Mouse (Mus musculus): ENCODE data around the gene Ttc25. TPM values are rescaled to one million over a fixed set of nuclear protein-coding genes. Genes with fewer than 3 reads are reported as not detected.
"Not testable (repeated sequence)": the region's sequence is repeated elsewhere in the genome, so short reads cannot be mapped to it uniquely, and the experiment has no call there.

The Ttc25 gene
- total and polyA plus RNA-seq, 2 experiments from 2014 or later = 0.33 to 0.96 TPM

- TF ChIP-seq CTCF (IDR thresholded peaks at IDR 0.05) = no peak
- no peaks in the 10 kb centered on the region for H3K4me1 ChIP-seq (ENCODE audit: insufficient read depth, low read length)
- ATAC-seq (ENCODE audit: low FRiP score) (no peak), DNase-seq (ENCODE audit: low spot score) (peak; percentile 52)
- H3K4me2 ChIP-seq (ENCODE audit: low read depth, low read length, poor library complexity, severe bottlenecking) = no peak overlapping the region
- H3K9ac ChIP-seq (replicated peaks; ENCODE audit: low read length, poor library complexity, severe bottlenecking) = no peak overlapping the region
- no peaks in the 10 kb centered on the region for H3K27me3 ChIP-seq (ENCODE audit: insufficient read depth, low read length)
- no peaks in the 10 kb centered on the region for H3K36me3 ChIP-seq (ENCODE audit: insufficient read depth, low read length)
- H3K9me3 ChIP-seq (ENCODE audit: low read length) = no peaks in the 10 kb centered on the region
- no peak overlapping the region for H3K4me3 ChIP-seq (ENCODE audit: low read depth, low read length)
- WGBS = 81% methylated on average over 5 of the region's 5 CpGs
- peak overlapping the region; percentile 21; the same call in 1 of the 2 replicates for H3K27ac ChIP-seq (ENCODE audit: low read depth, low read length)
Measured at GRCm38 (mm10) chr11:100609355-100609996, 64.1 kb downstream of the Ttc25 start.

GRCm38 (mm10) chr11:100609997-100610680, 64.7 kb downstream of the Ttc25 start:
- no peaks in the 10 kb centered on the region for H3K4me1 ChIP-seq (ENCODE audit: insufficient read depth, low read length)
- H3K9me3 ChIP-seq (ENCODE audit: low read length) = no peaks in the 10 kb centered on the region
- no peak overlapping the region for H3K4me3 ChIP-seq (ENCODE audit: low read depth, low read length)
- no peaks in the 10 kb centered on the region for H3K36me3 ChIP-seq (ENCODE audit: insufficient read depth, low read length)
- TF ChIP-seq CTCF (IDR thresholded peaks at IDR 0.05) = no peak
- H3K27me3 ChIP-seq (ENCODE audit: insufficient read depth, low read length) = no peaks in the 10 kb centered on the region
- WGBS = 80% methylated on average over 9 of the region's 9 CpGs
- DNase-seq (ENCODE audit: low spot score) (no peak), ATAC-seq (ENCODE audit: low FRiP score) (no peak)
- no peak overlapping the region for H3K4me2 ChIP-seq (ENCODE audit: low read depth, low read length, poor library complexity, severe bottlenecking)
- no peak overlapping the region for H3K9ac ChIP-seq (replicated peaks; ENCODE audit: low read length, poor library complexity, severe bottlenecking)
- H3K27ac ChIP-seq (ENCODE audit: low read depth, low read length) = peak overlapping the region; percentile 21; the same call in 1 of the 2 replicates

DNA sequence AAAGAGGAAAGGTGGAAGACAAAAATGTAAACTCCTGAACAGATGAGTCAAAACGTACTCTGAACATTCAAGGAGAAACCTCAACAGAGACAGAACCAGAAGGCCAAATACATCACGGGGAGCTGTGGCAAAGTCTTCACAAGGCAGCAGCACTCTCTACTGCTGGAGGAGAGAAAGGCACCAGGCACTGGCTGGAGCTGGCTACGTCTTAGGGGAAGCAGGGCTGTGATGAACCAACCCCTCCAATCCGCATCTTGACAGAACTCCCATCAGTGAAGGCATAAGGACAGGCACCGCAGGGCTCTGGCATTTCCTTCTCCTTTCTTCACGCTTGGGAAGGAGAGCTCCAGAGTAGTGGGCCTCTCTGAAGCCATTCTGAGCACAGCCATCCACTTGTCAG, 66.2 kb downstream of the Ttc25 start:
- no peaks in the 10 kb centered on the region for H3K9me3 ChIP-seq (ENCODE audit: low read length)
- no peak overlapping the region for H3K9ac ChIP-seq (replicated peaks; ENCODE audit: low read length, poor library complexity, severe bottlenecking)
- DNase-seq (ENCODE audit: low spot score) (peak; percentile 19), ATAC-seq (ENCODE audit: low FRiP score) (no peak)
- H3K36me3 ChIP-seq (ENCODE audit: insufficient read depth, low read length) = no peaks in the 10 kb centered on the region
- no peaks in the 10 kb centered on the region for H3K4me1 ChIP-seq (ENCODE audit: insufficient read depth, low read length)
- no peak overlapping the region for H3K4me3 ChIP-seq (ENCODE audit: low read depth, low read length)
- no peaks in the 10 kb centered on the region for H3K27me3 ChIP-seq (ENCODE audit: insufficient read depth, low read length)
- WGBS = 88% methylated on average over 6 of the region's 6 CpGs
- TF ChIP-seq CTCF (IDR thresholded peaks at IDR 0.05) = no peak; the same call in 1 of the 2 replicates
- H3K4me2 ChIP-seq (ENCODE audit: low read depth, low read length, poor library complexity, severe bottlenecking) = no peak overlapping the region
- H3K27ac ChIP-seq (ENCODE audit: low read depth, low read length) = no peak overlapping the region

DNA sequence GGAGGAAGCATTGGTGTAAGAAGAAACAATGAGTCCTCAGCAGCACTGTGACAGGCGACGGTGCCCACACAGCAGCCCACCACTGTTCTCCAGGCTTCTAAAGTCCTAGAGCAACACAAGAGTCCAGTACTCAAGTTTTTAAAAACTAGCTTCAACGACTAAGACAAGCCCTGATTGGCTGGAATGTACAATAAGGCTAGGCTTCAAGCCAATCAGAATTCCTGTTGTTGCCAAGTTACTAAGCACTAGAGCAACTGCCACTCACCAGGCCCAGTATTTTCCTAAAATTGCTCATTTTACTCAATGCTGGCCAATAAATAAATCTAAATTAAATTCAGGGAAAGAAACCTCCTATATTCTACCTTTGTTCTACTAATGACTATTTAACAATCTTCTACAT, 67.8 kb downstream of the Ttc25 start:
- DNase-seq (ENCODE audit: low spot score) = peak; percentile 73
- no peak for TF ChIP-seq CTCF (IDR thresholded peaks at IDR 0.05)
- peaks cover 4% of the 10 kb centered on the region for H3K4me1 ChIP-seq (ENCODE audit: insufficient read depth, low read length)
- no peak overlapping the region for H3K9ac ChIP-seq (replicated peaks; ENCODE audit: low read length, poor library complexity, severe bottlenecking)
- no peak overlapping the region for H3K4me3 ChIP-seq (ENCODE audit: low read depth, low read length)
- no peaks in the 10 kb centered on the region for H3K9me3 ChIP-seq (ENCODE audit: low read length)
- H3K36me3 ChIP-seq (ENCODE audit: insufficient read depth, low read length) = no peaks in the 10 kb centered on the region
- H3K27ac ChIP-seq (ENCODE audit: low read depth, low read length) = no peak overlapping the region
- 79% methylated on average over 3 of the region's 3 CpGs for WGBS
- no peak overlapping the region for H3K4me2 ChIP-seq (ENCODE audit: low read depth, low read length, poor library complexity, severe bottlenecking)
- no peaks in the 10 kb centered on the region for H3K27me3 ChIP-seq (ENCODE audit: insufficient read depth, low read length)
- ATAC-seq (ENCODE audit: low FRiP score) = no peak

- DNase-seq (ENCODE audit: low spot score) (no peak), ATAC-seq (ENCODE audit: low FRiP score) (no peak)
- Histone ChIP-seq H3K27me3 (ENCODE audit: insufficient read depth, low read length) (no peaks in the 10 kb centered on the region), H3K4me1 (ENCODE audit: insufficient read depth, low read length) (peaks cover 4% of the 10 kb centered on the region), H3K27ac (ENCODE audit: low read depth, low read length) (no peak overlapping the region), H3K9me3 (ENCODE audit: low read length) (no peaks in the 10 kb centered on the region), H3K9ac (replicated peaks; ENCODE audit: low read length, poor library complexity, severe bottlenecking) (no peak overlapping the region), H3K4me3 (ENCODE audit: low read depth, low read length) (no peak overlapping the region), H3K4me2 (ENCODE audit: low read depth, low read length, poor library complexity, severe bottlenecking) (no peak overlapping the region), H3K36me3 (ENCODE audit: insufficient read depth, low read length) (no peaks in the 10 kb centered on the region)
- no peak for TF ChIP-seq CTCF (IDR thresholded peaks at IDR 0.05)
- 83% methylated on average over 5 of the region's 5 CpGs for WGBS
Measured at GRCm38 (mm10) chr11:100616332-100616731, 70.9 kb downstream of the Ttc25 start.

DNA sequence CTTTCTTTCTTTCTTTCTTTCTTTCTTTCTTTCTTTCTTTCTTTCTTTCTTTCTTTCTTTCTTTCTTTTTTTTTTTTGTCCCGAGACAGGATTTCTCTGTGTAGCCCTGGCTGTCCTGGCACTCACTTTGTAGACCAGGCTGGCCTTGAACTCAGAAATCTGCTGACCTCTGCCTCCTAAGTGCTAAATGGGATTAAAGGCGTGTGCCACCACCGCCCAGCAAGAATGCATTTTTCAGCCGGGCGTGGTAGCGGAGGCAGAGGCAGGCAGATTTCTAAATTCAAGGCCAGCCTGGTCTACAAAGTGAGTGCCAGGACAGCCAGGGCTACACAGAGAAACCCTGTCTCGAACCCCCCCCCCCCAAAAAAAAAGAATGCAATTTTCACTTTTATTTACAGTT, 71.4 kb downstream of the Ttc25 start:
- DNase-seq (ENCODE audit: low spot score); H3K4me1 ChIP-seq (ENCODE audit: insufficient read depth, low read length); H3K36me3 ChIP-seq (ENCODE audit: insufficient read depth, low read length); H3K27me3 ChIP-seq (ENCODE audit: insufficient read depth, low read length); H3K4me3 ChIP-seq (ENCODE audit: low read depth, low read length); H3K4me2 ChIP-seq (ENCODE audit: low read depth, low read length, poor library complexity, severe bottlenecking); H3K9ac ChIP-seq (replicated peaks; ENCODE audit: low read length, poor library complexity, severe bottlenecking); H3K27ac ChIP-seq (ENCODE audit: low read depth, low read length); ATAC-seq (ENCODE audit: low FRiP score); H3K9me3 ChIP-seq (ENCODE audit: low read length): not testable (repeated sequence)
- WGBS = 92% methylated on average over 7 of the region's 7 CpGs

All from midbrain, postnatal 0 days (tissue).